Mouse (Mus musculus): ENCODE results near the gene Gm38394.

Gene Gm38394

GRCm38 (mm10) chr1:133585995-133586537, 75.1 kb downstream of the Gm38394 start:
- DNase-seq (ENCODE audit: low read depth): no peak

DNA sequence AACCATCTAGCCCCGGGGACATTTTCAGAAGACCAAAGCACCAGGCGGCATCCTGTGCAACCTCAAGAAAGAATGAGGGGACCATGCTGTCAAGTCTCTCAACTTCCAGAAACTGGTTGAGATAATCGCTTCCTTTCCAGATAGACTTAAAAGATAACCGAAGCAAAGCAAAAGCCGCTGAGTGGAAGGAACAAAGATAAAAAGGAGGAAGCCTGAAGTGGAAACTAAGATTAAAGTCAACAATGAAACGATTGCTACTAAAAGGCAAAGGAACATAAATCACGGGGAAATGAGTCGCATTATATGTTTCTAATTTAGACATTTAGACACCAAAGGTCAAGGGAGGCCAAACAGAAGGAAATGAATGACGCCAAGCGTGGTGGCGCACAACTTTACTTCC, 89.8 kb downstream of the Gm38394 start:
- DNase-seq (ENCODE audit: low read depth): peak; percentile 12

Data from 416B (cell line).